Mouse (Mus musculus) lung, postnatal 0 days (tissue): ENCODE measurements around the gene Iqck.

Source experiments
- CTCF ChIP-seq: IDR thresholded peaks from 2 replicates; pipeline ENCODE4 v1.5.1; 2016; ENCODE audit warnings: antibody characterized with exemption, mild to moderate bottlenecking
- EP300 ChIP-seq: IDR thresholded peaks from 2 replicates; pipeline ENCODE4 v1.6.1; 2016; ENCODE audit warnings: antibody characterized with exemption, mild to moderate bottlenecking, control low read depth

DNA sequence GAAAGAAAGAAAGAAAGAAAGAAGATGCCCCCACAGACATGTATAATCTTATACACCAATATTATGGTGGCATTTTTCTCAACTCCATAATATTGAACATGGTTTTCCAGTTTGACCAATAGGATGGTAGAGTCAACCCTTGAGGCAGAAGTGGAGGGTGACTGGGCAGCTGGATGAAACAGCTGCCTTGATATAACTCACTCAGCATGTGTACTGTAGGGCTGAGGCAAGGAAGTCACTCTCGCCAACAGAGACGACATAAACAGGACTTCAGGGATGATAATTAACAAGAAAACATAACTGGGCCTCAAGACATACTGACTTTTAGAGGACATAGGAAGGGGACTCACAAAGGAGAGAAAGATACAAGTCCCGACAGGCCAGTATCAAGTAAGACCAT is 946 bp upstream of the Iqck start:
- TF ChIP-seq EP300: no peak
- no peak for TF ChIP-seq CTCF
